Mouse (Mus musculus) cortical plate, adult 2 months (tissue): ENCODE measurements at regions not wholly inside any gene's neighbourhood (a gene's known extent, or its start where the extent isn't known, plus 50 kb on each side); places are given as distances from the start of the nearest gene placed in this dataset.

Experiments used
- H3K27ac ChIP-seq: fragments of 200-500 bp; 2 replicates; pipeline ENCODE4 v1.5.1; 2012; ENCODE audit warnings: low read length, control low read depth, inconsistent platforms; ENCODE audit not compliant: insufficient read depth
- H3K4me1 ChIP-seq: fragments of 200-500 bp; 2 replicates; pipeline ENCODE4 v1.6.1; 2011; ENCODE audit warnings: low read length; ENCODE audit not compliant: control insufficient read depth, insufficient read depth
- H3K4me3 ChIP-seq: fragments of 200-500 bp; 2 replicates; pipeline ENCODE4 v1.5.1; 2011; ENCODE audit warnings: mild to moderate bottlenecking, low read length, control low read depth; ENCODE audit not compliant: insufficient read depth
- CTCF ChIP-seq: fragments of 200-500 bp; IDR thresholded peaks from 2 replicates; pipeline ENCODE4 v1.5.1; 2011; ENCODE audit warnings: mild to moderate bottlenecking, control low read depth, low read length; ENCODE audit not compliant: insufficient read depth; ENCODE audit errors: extremely low read depth
- POLR2A ChIP-seq: fragments of 200-500 bp; IDR thresholded peaks from 2 replicates; pipeline ENCODE4 v1.6.1; 2011; ENCODE audit warnings: mild to moderate bottlenecking, low read length, control low read depth; ENCODE audit not compliant: insufficient read depth; ENCODE audit errors: extremely low read depth

GRCm38 (mm10) chr2:46443061-46443685, 1326.0 kb upstream of the Zeb2 start:
- Histone ChIP-seq H3K27ac (no peak overlapping the region), H3K4me3 (peak overlapping the region; percentile 6; the same call in 1 of the 2 replicates), H3K4me1 (no peaks in the 10 kb centered on the region)
- no peak for TF ChIP-seq POLR2A
- no peak for TF ChIP-seq CTCF

GRCm38 (mm10) chr2:46442576-46442975, 1325.4 kb upstream of the Zeb2 start:
- TF ChIP-seq POLR2A (no peak), CTCF (no peak)

GRCm38 (mm10) chr2:46441927-46442326, 1324.7 kb upstream of the Zeb2 start:
- Histone ChIP-seq H3K27ac (no peak overlapping the region), H3K4me1 (no peaks in the 10 kb centered on the region)
- TF ChIP-seq POLR2A (no peak), CTCF (no peak)

More at GRCm38 (mm10) chr2:46442576-46442975, 1325.4 kb upstream of the Zeb2 start:
- no peaks in the 10 kb centered on the region for H3K4me1 ChIP-seq
- no peak overlapping the region for H3K4me3 ChIP-seq
- no peak overlapping the region for H3K27ac ChIP-seq

GRCm38 (mm10) chr2:46441348-46441747, 1324.2 kb upstream of the Zeb2 start:
- H3K4me3 ChIP-seq: no peak overlapping the region
- no peak for TF ChIP-seq CTCF
- TF ChIP-seq POLR2A: no peak
- no peaks in the 10 kb centered on the region for H3K4me1 ChIP-seq
- no peak overlapping the region for H3K27ac ChIP-seq

More at GRCm38 (mm10) chr2:46441927-46442326, 1324.7 kb upstream of the Zeb2 start:
- H3K4me3 ChIP-seq: no peak overlapping the region

DNA sequence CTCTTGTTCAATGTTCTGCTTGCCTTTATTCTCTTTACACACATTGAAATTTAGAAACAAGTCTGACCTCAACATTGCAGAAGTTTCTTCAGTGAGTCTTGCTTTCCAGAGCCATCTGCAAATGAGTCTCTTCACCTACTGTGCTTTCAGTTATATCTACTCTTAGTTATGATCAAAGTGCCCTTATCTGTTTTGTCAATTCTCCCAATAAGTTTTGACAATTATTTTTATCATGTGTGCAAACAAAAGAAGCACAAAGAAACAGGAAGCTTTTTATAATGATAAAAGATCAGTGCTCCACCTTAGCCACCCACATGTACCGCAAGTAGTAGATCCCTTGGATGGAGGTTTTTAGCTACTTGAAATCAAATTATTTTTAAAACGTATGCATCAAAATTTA, 1322.8 kb upstream of the Zeb2 start:
- Histone ChIP-seq H3K27ac (no peak overlapping the region), H3K4me1 (no peaks in the 10 kb centered on the region), H3K4me3 (no peak overlapping the region)
- TF ChIP-seq POLR2A: no peak

- TF ChIP-seq POLR2A (no peak), CTCF (no peak)
Measured at GRCm38 (mm10) chr2:46418281-46418680, 1301.1 kb upstream of the Zeb2 start.

DNA sequence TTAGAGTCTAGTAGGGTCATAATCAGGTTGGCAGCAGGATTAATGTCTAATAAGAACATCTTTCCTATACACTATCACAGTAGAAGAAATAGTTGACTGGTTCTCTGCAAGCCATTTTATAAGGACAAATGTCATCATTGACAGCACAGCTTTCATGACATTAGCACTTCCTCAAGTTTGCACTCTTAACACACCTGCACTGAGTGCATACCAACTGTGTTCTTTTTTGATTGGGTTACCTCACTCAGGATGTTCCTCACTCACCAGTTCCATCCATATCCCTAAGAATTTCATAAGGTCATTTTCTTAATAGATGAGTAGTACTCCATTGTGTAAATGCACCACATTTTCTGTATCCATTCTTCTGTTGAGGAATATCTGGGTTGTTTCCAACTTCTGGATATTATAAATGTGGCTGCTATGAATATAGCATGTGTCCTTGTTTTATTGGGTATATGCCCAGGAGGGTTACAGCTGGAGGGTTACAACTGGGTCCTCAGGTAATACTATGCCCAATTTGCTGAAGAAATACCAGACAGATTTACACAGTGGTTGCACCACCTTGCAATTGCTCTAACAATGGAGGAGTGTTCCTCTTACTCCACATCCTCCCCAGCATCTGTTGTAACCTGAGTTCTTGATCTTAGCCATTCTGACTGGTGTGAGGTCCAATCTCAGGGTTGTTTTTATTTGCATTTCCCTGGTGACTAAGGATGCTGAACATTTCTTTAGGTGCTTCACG, 1285.3 kb upstream of the Zeb2 start:
- no peaks in the 10 kb centered on the region for H3K4me1 ChIP-seq
- TF ChIP-seq POLR2A: no peak
- TF ChIP-seq CTCF: no peak
- H3K27ac ChIP-seq: no peak overlapping the region
- H3K4me3 ChIP-seq: no peak overlapping the region

More at GRCm38 (mm10) chr2:46418281-46418680, 1301.1 kb upstream of the Zeb2 start:
- no peak overlapping the region for H3K27ac ChIP-seq
- H3K4me3 ChIP-seq: no peak overlapping the region
- peaks cover 2% of the 10 kb centered on the region; the same call in 1 of the 2 replicates for H3K4me1 ChIP-seq

DNA sequence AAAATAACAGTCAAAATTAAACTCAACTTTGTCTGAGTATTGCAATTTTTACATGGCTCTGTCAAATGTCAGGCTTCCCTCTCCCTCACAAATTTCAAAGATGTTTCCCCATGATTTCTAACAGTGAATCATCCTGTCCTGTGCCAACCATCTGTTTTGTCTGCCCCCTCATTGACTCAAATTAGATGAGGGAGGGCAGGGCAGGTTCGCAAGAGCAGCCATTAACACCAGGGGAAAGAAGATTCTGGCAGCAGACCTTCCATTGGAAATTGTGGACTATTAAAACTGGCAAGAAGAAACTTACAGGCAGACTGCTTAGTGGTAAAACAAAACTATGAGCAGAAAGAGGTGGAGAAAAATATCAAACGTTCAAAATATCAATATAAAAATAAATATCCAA, 1277.0 kb upstream of the Zeb2 start:
- Histone ChIP-seq H3K27ac (no peak overlapping the region), H3K4me3 (no peak overlapping the region), H3K4me1 (no peaks in the 10 kb centered on the region)
- TF ChIP-seq POLR2A (no peak), CTCF (no peak)

DNA sequence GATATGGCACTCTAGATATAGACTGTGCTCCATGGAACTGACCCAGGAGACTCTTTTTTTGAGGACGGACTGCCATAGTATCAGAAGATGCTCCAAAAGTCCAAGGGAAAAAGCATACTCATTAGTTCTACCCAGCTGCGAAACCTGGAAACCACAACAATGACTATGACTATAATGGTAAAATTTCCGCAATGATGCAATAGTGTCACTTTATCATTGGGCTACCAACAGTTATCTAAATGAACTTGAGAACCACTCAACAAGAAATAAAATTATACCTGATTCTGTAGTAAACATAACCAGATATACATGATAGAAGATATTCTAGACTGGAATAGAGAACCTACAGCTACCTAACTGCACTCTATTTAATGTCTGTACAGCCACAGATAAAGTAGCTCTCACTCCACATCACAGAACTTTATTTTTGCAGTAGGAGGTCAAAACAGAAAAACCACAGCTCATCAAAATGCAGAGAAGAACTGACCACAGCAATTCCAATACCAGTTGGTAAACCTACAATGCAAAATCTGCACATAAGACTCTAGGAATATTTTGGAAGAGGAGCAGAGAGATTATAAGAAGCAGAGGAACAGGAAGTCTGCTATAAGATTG, 1255.8 kb upstream of the Zeb2 start:
- H3K27ac ChIP-seq: no peak overlapping the region
- H3K4me1 ChIP-seq: no peaks in the 10 kb centered on the region
- no peak for TF ChIP-seq POLR2A
- no peak for TF ChIP-seq CTCF
- no peak overlapping the region for H3K4me3 ChIP-seq

- TF ChIP-seq CTCF: no peak
- no peak for TF ChIP-seq POLR2A
Measured at GRCm38 (mm10) chr2:46371755-46372154, 1254.6 kb upstream of the Zeb2 start.

DNA sequence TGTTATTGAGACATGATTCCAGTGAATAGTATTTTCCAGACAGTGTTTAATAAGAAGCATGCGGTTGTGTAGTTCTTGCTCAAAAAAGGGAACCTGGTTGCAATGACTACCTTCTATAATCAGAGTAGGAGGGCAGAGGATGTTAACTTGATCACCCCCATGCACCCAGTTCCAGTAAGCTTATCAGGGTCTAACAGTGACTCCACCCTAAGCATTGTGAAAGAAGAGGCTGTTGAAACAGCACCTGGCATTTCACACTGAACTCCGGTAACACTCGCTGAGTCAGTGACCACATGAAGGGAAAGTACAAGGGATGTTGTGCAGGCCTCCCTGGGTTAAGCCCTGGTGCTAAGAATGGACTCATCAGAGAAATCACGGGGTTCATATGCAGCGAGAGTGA, 1253.8 kb upstream of the Zeb2 start:
- Histone ChIP-seq H3K4me1 (no peaks in the 10 kb centered on the region), H3K4me3 (no peak overlapping the region), H3K27ac (no peak overlapping the region)
- TF ChIP-seq POLR2A (no peak), CTCF (no peak)

More at GRCm38 (mm10) chr2:46371755-46372154, 1254.6 kb upstream of the Zeb2 start:
- H3K27ac ChIP-seq: no peak overlapping the region
- no peak overlapping the region for H3K4me3 ChIP-seq
- no peaks in the 10 kb centered on the region for H3K4me1 ChIP-seq
